Mouse (Mus musculus) granulocyte monocyte progenitor cell, adult 5-6 weeks (primary cell): ENCODE data around the gene Ift81. TPM values are rescaled to one million over a fixed set of nuclear protein-coding genes. Genes with fewer than 3 reads are reported as not detected.

ENCODE experiments used
- ATAC-seq: replicated peaks from 2 replicates; pipeline ENCODE4 v1.8.0; 2016; ENCODE audit warnings: mild to moderate bottlenecking, moderate TSS enrichment, inconsistent platforms; ENCODE audit not compliant: poor library complexity, severe bottlenecking
- total RNA-seq, 2 experiments: library from RNA; stranded (forward) in 1 of 2; stranded (reverse) in 1 of 2; fragments of 200-712, 200-1000 nt in 1 of 2; fragments of >200 nt in 1 of 2; fragmentation: Nextera tagmentation in 1 of 2; gene quantifications; 2 replicates each; pipeline ENCODE4 v1.2.3; 2014 to 2017

Ift81 gene
- total RNA-seq, 2 experiments from 2014 or later: 0.67 to 9.5 TPM

DNA sequence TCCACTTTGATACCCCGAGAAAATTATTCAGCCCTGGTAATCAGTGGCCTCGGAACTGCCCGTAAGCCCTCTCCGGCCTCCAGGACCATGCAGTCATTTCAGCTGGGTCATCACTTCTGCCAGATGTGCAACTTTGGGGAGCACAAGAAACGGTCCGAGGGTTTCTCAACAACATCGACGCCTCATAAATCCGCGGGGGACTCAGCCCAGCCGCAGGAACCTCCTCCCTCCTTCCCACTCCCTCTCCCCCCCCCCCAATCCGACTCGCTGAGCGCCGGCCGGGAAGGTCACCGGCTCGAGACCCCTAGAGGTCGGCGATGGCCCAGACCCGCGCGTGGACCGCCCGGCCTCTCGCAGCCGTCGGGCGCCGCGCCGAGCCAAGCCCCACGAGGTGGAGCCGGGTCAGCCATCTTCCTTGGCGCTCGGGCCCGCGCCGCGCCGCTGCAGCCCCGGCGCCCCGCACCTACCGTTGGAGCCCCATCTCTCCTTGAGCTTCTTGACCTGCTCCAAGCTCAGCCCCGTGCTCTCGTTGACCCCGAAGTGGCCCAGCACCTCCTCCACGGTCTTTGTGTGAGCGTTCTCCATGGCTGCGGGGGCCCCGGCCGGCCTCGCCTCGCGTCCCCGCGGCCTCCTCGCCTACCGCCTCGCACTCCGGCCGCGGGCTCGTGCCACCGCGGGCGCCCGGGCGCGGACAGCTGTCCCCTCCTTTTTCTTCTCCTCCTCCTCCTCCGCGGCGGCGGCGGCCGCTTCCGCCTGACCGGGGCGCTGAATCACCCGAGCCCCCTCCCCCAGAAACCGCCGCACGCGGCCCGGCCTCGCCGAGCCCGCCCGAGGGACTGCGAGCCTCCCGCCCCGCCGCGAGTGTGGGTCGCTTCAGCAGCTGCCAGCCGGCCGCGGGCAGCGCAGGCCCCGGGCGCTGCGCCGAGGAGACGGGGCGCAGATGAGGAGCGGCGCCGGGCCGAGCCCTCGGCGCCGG is 112.9 kb downstream of the Ift81 start:
- peak; percentile 26 for ATAC-seq

GRCm38 (mm10) chr5:122500563-122500962 is 113.8 kb downstream of the Ift81 start:
- ATAC-seq: no peak

Other genes starting within 250 kb of the Ift81 start
- gene Gpn3, start 242.6 kb downstream of the Ift81 start, total RNA-seq (2014; fragmentation: Nextera tagmentation): 35.0 and 59.8 TPM in 2 replicates
- gene Gpn3, start 242.6 kb downstream of the Ift81 start, total RNA-seq (2017): 42.2 and 51.9 TPM in 2 replicates
- gene Fam216a, start 242.2 kb downstream of the Ift81 start, total RNA-seq (2014; fragmentation: Nextera tagmentation): 13.4 and 21.1 TPM in 2 replicates
- 51.9 and 57.9 TPM in 2 replicates for gene Fam216a, start 242.2 kb downstream of the Ift81 start, total RNA-seq (2017)
- 271 and 276 TPM in 2 replicates for gene Arpc3, start 222.6 kb downstream of the Ift81 start, total RNA-seq (2014; fragmentation: Nextera tagmentation)
- 988 and 1,056 TPM in 2 replicates for gene Arpc3, start 222.6 kb downstream of the Ift81 start, total RNA-seq (2017)
- 13.8 and 27.3 TPM in 2 replicates for gene Anapc7, start 192.8 kb downstream of the Ift81 start, total RNA-seq (2014; fragmentation: Nextera tagmentation)
- gene Anapc7, start 192.8 kb downstream of the Ift81 start, total RNA-seq (2017): 17.5 and 24.2 TPM in 2 replicates
- gene Atp2a2, start 112.3 kb downstream of the Ift81 start, total RNA-seq (2014; fragmentation: Nextera tagmentation): 71.0 and 77.6 TPM in 2 replicates
- 112 and 118 TPM in 2 replicates for gene Atp2a2, start 112.3 kb downstream of the Ift81 start, total RNA-seq (2017)
- gene P2rx7, start 29.4 kb upstream of the Ift81 start, total RNA-seq (2014; fragmentation: Nextera tagmentation): 6.8 and 16.7 TPM in 2 replicates
- 7.6 and 18.3 TPM in 2 replicates for gene P2rx7, start 29.4 kb upstream of the Ift81 start, total RNA-seq (2017)
- 40.6 and 45.9 TPM in 2 replicates for gene P2rx4, start 93.0 kb upstream of the Ift81 start, total RNA-seq (2014; fragmentation: Nextera tagmentation)
- 7.2 and 17.1 TPM in 2 replicates for gene P2rx4, start 93.0 kb upstream of the Ift81 start, total RNA-seq (2017)
- gene Camkk2, start 164.9 kb upstream of the Ift81 start, total RNA-seq (2014; fragmentation: Nextera tagmentation): 46.5 and 59.1 TPM in 2 replicates
- 32.9 and 36.4 TPM in 2 replicates for gene Camkk2, start 164.9 kb upstream of the Ift81 start, total RNA-seq (2017)
- 306 and 321 TPM in 2 replicates for gene Anapc5, start 206.8 kb upstream of the Ift81 start, total RNA-seq (2014; fragmentation: Nextera tagmentation)
- gene Anapc5, start 206.8 kb upstream of the Ift81 start, total RNA-seq (2017): 339 and 341 TPM in 2 replicates
- 19.2 and 20.4 TPM in 2 replicates for gene Rnf34, start 235.5 kb upstream of the Ift81 start, total RNA-seq (2014; fragmentation: Nextera tagmentation)
- gene Rnf34, start 235.5 kb upstream of the Ift81 start, total RNA-seq (2017): 17.5 and 21.6 TPM in 2 replicates